Mouse (Mus musculus): Measurements from ENCODE around the gene Tshr. TPM values are rescaled to one million over a fixed set of nuclear protein-coding genes. Genes with fewer than 3 reads are reported as not detected.

The Tshr gene
- polyA plus RNA-seq, 1 experiment from 2014 or later, result 0.13 TPM

DNA sequence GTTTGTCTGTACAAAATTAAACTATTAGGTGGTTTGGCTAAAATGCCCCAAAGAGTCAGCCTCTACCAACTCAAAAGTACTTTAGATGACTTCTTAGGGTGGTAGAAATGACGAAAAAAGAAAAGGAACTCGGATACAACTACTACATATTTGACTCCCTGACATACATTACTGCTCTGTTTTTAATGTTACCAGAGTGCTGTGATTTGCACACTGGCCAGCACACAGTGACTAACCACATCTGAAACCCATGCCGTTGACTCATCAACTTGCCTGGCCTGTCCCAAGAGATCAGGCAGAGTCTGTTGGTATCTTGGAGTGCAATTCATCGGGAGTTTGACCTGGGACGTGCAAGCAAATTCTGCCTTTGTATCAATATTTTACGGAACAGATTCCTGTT, 206.4 kb downstream of the Tshr start:
- H3K9ac ChIP-seq (ENCODE audit: low read length), result peak overlapping the region; percentile 100
- ATAC-seq (ENCODE audit: insufficient number of reproducible peaks, low FRiP score, low TSS enrichment, low read depth) (no peak), DNase-seq (ENCODE audit: low spot score) (peak; percentile 51)
- H3K4me3 ChIP-seq (ENCODE audit: low read depth, low read length), result peak overlapping the region; percentile 65
- H3K27ac ChIP-seq (replicated peaks; ENCODE audit: low read depth, low read length), result peak overlapping the region; percentile 100; the same call in 1 of the 2 replicates
- 0 out of 2 replicates have a peak, but pooled peaks cover 3% of the 10 kb centered on the region for H3K4me1 ChIP-seq (ENCODE audit: control insufficient read depth, insufficient read depth, low read length)
- 38% methylated on average over 6 of the region's 6 CpGs for WGBS
- H3K9me3 ChIP-seq (ENCODE audit: control insufficient read depth, low read length), result no peaks in the 10 kb centered on the region
- H3K4me2 ChIP-seq (ENCODE audit: low read depth, severe bottlenecking), result peak overlapping the region; percentile 48
- no peaks in the 10 kb centered on the region for H3K27me3 ChIP-seq (ENCODE audit: control insufficient read depth, insufficient read depth, low read length)
- H3K36me3 ChIP-seq (ENCODE audit: control insufficient read depth, insufficient read depth, low read length), result peaks cover 3% of the 10 kb centered on the region; the same call in 1 of the 2 replicates

DNA sequence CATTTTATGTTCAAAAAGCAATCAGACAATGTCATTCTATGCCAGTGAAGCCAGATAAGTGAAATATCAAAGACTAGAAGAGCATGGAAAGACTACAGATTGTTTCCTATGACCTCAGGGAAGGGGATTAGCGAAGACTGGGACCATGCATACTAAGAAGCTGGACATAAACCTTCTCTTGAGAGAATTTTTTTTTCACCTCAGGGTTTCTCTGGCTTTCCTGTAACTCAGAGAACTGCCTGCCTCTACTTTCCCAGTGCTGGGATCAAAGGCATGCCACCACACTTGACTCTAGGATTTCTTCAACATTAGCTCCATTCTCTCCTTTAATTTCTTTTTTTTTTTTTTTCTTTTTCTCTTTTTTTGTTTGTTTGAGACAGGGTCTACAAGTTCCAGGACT, 206.8 kb downstream of the Tshr start:
- ATAC-seq (ENCODE audit: insufficient number of reproducible peaks, low FRiP score, low TSS enrichment, low read depth) (no peak), DNase-seq (ENCODE audit: low spot score) (no peak)
- no peaks in the 10 kb centered on the region for H3K27me3 ChIP-seq (ENCODE audit: control insufficient read depth, insufficient read depth, low read length)
- peak overlapping the region; percentile 100; the same call in 1 of the 2 replicates for H3K9ac ChIP-seq (ENCODE audit: low read length)
- WGBS, result 91% methylated on average over 1 of the region's 1 CpGs
- H3K4me2 ChIP-seq (ENCODE audit: low read depth, severe bottlenecking), result peak overlapping the region; percentile 48; the same call in 1 of the 2 replicates
- no peaks in the 10 kb centered on the region for H3K9me3 ChIP-seq (ENCODE audit: control insufficient read depth, low read length)
- H3K36me3 ChIP-seq (ENCODE audit: control insufficient read depth, insufficient read depth, low read length), result no peaks in the 10 kb centered on the region
- no peak overlapping the region for H3K4me3 ChIP-seq (ENCODE audit: low read depth, low read length)
- H3K4me1 ChIP-seq (ENCODE audit: control insufficient read depth, insufficient read depth, low read length), result 0 out of 2 replicates have a peak, but pooled peaks cover 3% of the 10 kb centered on the region
- H3K27ac ChIP-seq (replicated peaks; ENCODE audit: low read depth, low read length), result no peak overlapping the region

DNA sequence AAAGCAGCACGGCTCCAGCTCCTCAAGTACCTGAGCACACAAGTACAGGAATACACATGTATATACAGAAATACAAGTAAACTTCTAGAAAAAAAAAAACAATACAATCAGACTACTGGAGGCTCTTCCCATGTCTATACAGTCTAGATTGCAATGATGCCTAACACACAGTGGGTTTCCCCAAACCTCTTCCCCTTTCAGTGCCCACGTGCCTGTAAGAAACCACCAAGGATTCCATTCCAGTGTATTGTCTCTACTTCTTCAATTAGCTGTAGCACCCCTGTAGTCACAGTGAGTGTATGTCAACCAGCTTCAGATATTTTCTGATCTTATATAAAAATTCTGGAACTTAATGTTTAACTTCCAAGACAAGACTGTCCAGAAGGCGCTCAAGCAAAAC, 207.8 kb downstream of the Tshr start:
- no peak overlapping the region for H3K4me3 ChIP-seq (ENCODE audit: low read depth, low read length)
- no peak overlapping the region for H3K9ac ChIP-seq (ENCODE audit: low read length)
- DNase-seq (ENCODE audit: low spot score) (no peak), ATAC-seq (ENCODE audit: insufficient number of reproducible peaks, low FRiP score, low TSS enrichment, low read depth) (no peak)
- no peaks in the 10 kb centered on the region for H3K27me3 ChIP-seq (ENCODE audit: control insufficient read depth, insufficient read depth, low read length)
- H3K4me2 ChIP-seq (ENCODE audit: low read depth, severe bottlenecking), result no peak overlapping the region
- H3K27ac ChIP-seq (replicated peaks; ENCODE audit: low read depth, low read length), result no peak overlapping the region
- 0 out of 2 replicates have a peak, but pooled peaks cover 3% of the 10 kb centered on the region for H3K4me1 ChIP-seq (ENCODE audit: control insufficient read depth, insufficient read depth, low read length)
- WGBS, result 94% methylated on average over 3 of the region's 3 CpGs
- no peaks in the 10 kb centered on the region for H3K36me3 ChIP-seq (ENCODE audit: control insufficient read depth, insufficient read depth, low read length)
- no peaks in the 10 kb centered on the region for H3K9me3 ChIP-seq (ENCODE audit: control insufficient read depth, low read length)

Other genes with a start within 250 kb of the Tshr start
- gene Cep128, start 154 bp upstream of the Tshr start, polyA plus RNA-seq (2014; fragmentation: Nextera tagmentation; extraction: Ambion mirVana), result 10.1 and 10.6 TPM in 2 replicates
- gene Gtf2a1, start 205.9 kb downstream of the Tshr start, polyA plus RNA-seq (2014; fragmentation: Nextera tagmentation; extraction: Ambion mirVana), result 39.8 and 46.6 TPM in 2 replicates

Measured in limb, embryonic 11.5 days (tissue).